Mouse (Mus musculus) neural tube, embryonic 15.5 days (tissue): ENCODE results near the gene Impdh2. TPM values are rescaled to one million over a fixed set of nuclear protein-coding genes. Genes with fewer than 3 reads are reported as not detected.

ENCODE experiments used
- ATAC-seq: fragments of 200-750 bp; cut with Nextera tagmentation; 2 replicates; pipeline ENCODE4 v1.8.0; 2017; ENCODE audit warnings: mild to moderate bottlenecking, moderate TSS enrichment, moderate library complexity; ENCODE audit not compliant: low FRiP score
- H3K27ac ChIP-seq: fragments of 300-500 bp; sonication (generic); replicated peaks from 2 replicates; pipeline ENCODE4 v1.5.1; 2015; ENCODE audit warnings: mild to moderate bottlenecking, inconsistent platforms
- H3K27me3 ChIP-seq: fragments of 300-500 bp; sonication (generic); replicated peaks from 2 replicates; pipeline ENCODE4 v1.6.1; 2015; ENCODE audit warnings: inconsistent platforms
- H3K36me3 ChIP-seq: fragments of 300-500 bp; sonication (generic); 2 replicates; pipeline ENCODE4 v1.6.1; 2015; ENCODE audit warnings: inconsistent platforms
- H3K4me1 ChIP-seq: fragments of 300-500 bp; sonication (generic); 2 replicates; pipeline ENCODE4 v1.6.1; 2015; ENCODE audit warnings: inconsistent platforms
- H3K4me2 ChIP-seq: fragments of 300-500 bp; sonication (generic); 2 replicates; pipeline ENCODE4 v1.6.1; 2015; ENCODE audit warnings: inconsistent platforms, mild to moderate bottlenecking, moderate library complexity
- H3K4me3 ChIP-seq: fragments of 300-500 bp; sonication (generic); replicated peaks from 2 replicates; pipeline ENCODE4 v1.5.1; 2015; ENCODE audit warnings: mild to moderate bottlenecking, inconsistent platforms
- H3K9ac ChIP-seq: fragments of 300-500 bp; sonication (generic); replicated peaks from 2 replicates; pipeline ENCODE4 v1.6.1; 2015; ENCODE audit warnings: mild to moderate bottlenecking, inconsistent platforms
- H3K9me3 ChIP-seq: fragments of 300-500 bp; sonication (generic); replicated peaks from 2 replicates; pipeline ENCODE4 v1.6.1; 2016; ENCODE audit warnings: inconsistent platforms
- whole genome bisulfite sequencing: fragments of 180-500 bp; shearing (Covaris S2); methylation state at CpG from one replicate; pipeline ENCODE4 v1.1.7; 2015; ENCODE audit warnings: mixed read lengths; 5-methylcytosine and 5-hydroxymethylcytosine counted together
- polyA plus RNA-seq: library from polyadenylated mRNA; unstranded; fragments of >200 nt; fragmentation: Nextera tagmentation; extraction: Ambion mirVana; gene quantifications from 2 replicates; pipeline ENCODE4 v1.2.1, GENCODE M21; 2015

Gene Impdh2
- polyA plus RNA-seq, 1 experiment from 2014 or later: 105 TPM

- Histone ChIP-seq H3K4me3 (no peak overlapping the region), H3K4me1 (peaks cover 75% of the 10 kb centered on the region), H3K9me3 (no peaks in the 10 kb centered on the region), H3K9ac (no peak overlapping the region), H3K27ac (no peak overlapping the region), H3K4me2 (no peak overlapping the region), H3K36me3 (peaks cover 49% of the 10 kb centered on the region), H3K27me3 (no peaks in the 10 kb centered on the region)
- 94% methylated on average over 16 of the region's 16 CpGs for WGBS
- ATAC-seq: no peak
Observed at GRCm38 (mm10) chr9:108571401-108571973, 11.4 kb downstream of the Impdh2 start.

DNA sequence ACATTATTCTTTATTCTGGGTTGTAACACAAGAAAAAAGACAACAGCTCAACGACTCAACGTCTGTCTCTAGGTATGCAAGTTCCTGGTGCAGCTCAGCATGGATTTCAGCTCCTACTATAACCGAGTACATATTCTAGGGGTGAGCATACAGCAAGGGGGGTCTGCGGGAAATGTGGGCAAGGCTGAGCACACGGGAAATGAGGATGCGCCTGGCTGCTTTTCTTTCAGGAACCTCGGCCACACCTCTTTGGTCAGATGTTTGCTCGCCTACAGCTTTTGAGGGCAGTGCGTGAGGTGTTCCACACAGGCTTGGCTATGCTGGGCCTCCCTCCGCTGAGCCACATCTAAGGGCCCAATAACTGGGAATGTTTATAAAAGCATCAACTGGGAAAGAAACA, 12.2 kb downstream of the Impdh2 start:
- H3K36me3 ChIP-seq: peaks cover 49% of the 10 kb centered on the region
- 88% methylated on average over 10 of the region's 10 CpGs for WGBS
- no peak overlapping the region for H3K27ac ChIP-seq
- H3K9me3 ChIP-seq: no peaks in the 10 kb centered on the region
- H3K4me1 ChIP-seq: peaks cover 83% of the 10 kb centered on the region
- H3K4me2 ChIP-seq: no peak overlapping the region
- H3K27me3 ChIP-seq: no peaks in the 10 kb centered on the region
- H3K9ac ChIP-seq: no peak overlapping the region
- ATAC-seq: no peak
- H3K4me3 ChIP-seq: no peak overlapping the region

DNA sequence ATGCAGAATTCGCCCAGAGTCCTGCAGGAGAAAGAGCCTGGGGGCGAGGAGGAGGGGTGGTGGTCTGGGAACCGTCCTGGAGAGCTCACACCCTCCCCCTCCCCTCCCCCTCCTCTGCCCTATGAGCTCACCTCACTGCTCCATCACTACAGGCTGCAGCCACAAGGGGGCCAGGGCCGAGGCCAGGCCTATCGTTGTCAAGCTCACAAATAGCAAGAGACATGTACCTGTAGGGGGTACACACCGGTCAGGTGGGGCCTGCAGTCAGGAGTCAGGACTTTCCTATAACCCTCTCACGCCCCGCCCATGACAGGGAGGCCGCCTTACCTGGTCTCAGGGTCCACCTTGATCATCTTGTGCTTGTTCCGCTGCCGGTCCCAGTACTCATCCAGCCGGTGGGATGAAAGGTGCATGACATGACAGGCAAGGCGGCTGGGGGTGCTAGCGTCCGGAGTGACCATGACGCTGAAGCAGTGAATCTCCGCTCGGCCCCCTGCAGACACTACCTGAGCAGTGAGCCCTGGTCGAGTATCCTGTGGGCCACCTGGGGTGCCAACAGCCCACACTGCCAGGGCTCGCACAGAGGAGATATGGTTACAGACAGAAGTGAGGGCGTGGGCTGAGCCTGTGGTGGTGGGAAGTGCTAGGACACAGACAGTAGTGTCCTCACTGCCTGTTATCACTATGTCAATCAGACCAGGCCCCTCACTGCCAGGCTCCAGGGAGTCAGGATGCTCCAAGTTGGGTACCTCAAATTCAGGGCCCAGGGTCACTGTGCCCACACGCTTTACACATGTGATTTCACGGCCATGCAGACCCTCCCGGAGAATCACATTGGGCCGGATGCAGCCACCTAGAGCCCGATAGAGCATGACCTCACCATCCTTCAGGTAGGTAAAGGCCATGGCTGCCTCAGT, 13.9 kb downstream of the Impdh2 start:
- H3K4me3 ChIP-seq: no peak overlapping the region
- H3K4me2 ChIP-seq: peak overlapping the region; percentile 22; the same call in 1 of the 2 replicates
- peaks cover 77% of the 10 kb centered on the region for H3K4me1 ChIP-seq
- H3K36me3 ChIP-seq: peaks cover 49% of the 10 kb centered on the region
- 55% methylated on average over 26 of the region's 26 CpGs for WGBS
- H3K27me3 ChIP-seq: no peaks in the 10 kb centered on the region
- no peak overlapping the region; the same call in 1 of the 2 replicates for H3K9ac ChIP-seq
- H3K9me3 ChIP-seq: no peaks in the 10 kb centered on the region
- no peak for ATAC-seq
- H3K27ac ChIP-seq: no peak overlapping the region

GRCm38 (mm10) chr9:108574921-108575320, 14.8 kb downstream of the Impdh2 start:
- no peak for ATAC-seq
- peaks cover 79% of the 10 kb centered on the region for H3K4me1 ChIP-seq
- H3K27me3 ChIP-seq: no peaks in the 10 kb centered on the region
- no peak overlapping the region for H3K4me3 ChIP-seq
- H3K4me2 ChIP-seq: peak overlapping the region; percentile 67
- 0 out of 2 replicates have a peak overlapping the region, but pooled peaks have one; percentile 14 for H3K9ac ChIP-seq
- WGBS: 80% methylated on average over 12 of the region's 12 CpGs
- H3K9me3 ChIP-seq: no peaks in the 10 kb centered on the region
- no peak overlapping the region for H3K27ac ChIP-seq
- H3K36me3 ChIP-seq: peaks cover 49% of the 10 kb centered on the region

DNA sequence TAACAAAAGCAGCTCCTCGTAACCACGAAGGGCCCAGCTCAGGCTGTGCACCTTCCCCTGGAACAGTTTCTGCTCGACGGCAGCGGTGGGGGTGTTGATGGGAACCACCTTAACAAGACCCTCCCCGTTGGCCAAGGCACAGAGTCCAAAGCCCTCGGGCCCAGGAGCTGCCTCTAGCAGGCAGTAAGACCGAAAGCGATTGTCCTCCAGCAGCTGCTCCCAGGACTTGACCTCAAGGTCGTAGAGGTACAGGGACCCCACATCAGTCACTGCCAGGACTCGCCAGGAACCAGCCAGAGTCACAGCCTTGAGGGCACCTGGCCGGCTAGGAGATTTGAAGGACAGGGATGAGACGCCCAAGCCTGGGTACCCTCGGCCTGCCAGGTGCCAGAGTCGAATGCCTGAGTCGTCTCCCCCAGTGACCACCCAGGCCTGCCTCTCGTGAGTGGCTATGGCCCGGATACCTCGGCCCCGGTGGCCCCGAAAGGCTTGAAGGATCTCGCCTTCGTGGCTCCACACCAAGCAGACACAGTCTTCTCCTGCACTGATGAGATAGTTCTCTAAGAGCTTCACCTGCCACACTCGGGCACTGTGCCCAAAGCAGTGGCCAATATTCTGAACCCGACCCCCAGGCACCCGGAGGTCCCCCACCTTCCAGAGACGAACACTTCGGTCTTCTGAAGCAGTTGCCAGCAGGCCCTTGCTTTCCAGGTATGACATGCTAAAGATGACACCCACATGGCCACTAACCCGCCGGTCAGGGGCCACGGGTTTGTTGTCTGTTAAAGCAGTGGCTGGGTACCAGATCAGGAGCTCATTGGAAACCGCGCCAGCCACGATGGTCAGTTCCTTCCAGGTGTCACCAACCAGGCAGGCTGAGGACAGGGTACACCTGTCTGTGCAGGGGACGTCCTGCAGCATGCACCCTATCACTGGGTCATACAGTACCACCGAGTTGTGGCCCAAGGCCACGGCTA, 15.5 kb downstream of the Impdh2 start:
- no peak overlapping the region for H3K27ac ChIP-seq
- no peaks in the 10 kb centered on the region for H3K27me3 ChIP-seq
- H3K9ac ChIP-seq: peak overlapping the region; percentile 14; the same call in 1 of the 2 replicates
- no peak overlapping the region; the same call in 1 of the 2 replicates for H3K4me3 ChIP-seq
- WGBS: 86% methylated on average over 37 of the region's 37 CpGs
- H3K4me1 ChIP-seq: peaks cover 73% of the 10 kb centered on the region
- no peak for ATAC-seq
- no peaks in the 10 kb centered on the region for H3K9me3 ChIP-seq
- H3K36me3 ChIP-seq: peaks cover 51% of the 10 kb centered on the region
- H3K4me2 ChIP-seq: peak overlapping the region; percentile 67

GRCm38 (mm10) chr9:108577025-108577424, 16.9 kb downstream of the Impdh2 start:
- no peaks in the 10 kb centered on the region for H3K9me3 ChIP-seq
- H3K27me3 ChIP-seq: no peaks in the 10 kb centered on the region
- peak overlapping the region; percentile 73 for H3K4me3 ChIP-seq
- peaks cover 47% of the 10 kb centered on the region for H3K36me3 ChIP-seq
- peak overlapping the region; percentile 67 for H3K4me2 ChIP-seq
- ATAC-seq: no peak
- peak overlapping the region; percentile 82 for H3K9ac ChIP-seq
- H3K27ac ChIP-seq: 0 out of 2 replicates have a peak overlapping the region, but pooled peaks have one; percentile 97
- peaks cover 68% of the 10 kb centered on the region for H3K4me1 ChIP-seq
- WGBS: 57% methylated on average over 6 of the region's 6 CpGs

- no peaks in the 10 kb centered on the region for H3K9me3 ChIP-seq
- peak overlapping the region; percentile 73 for H3K4me3 ChIP-seq
- under 1% methylated on average over 24 of the region's 24 CpGs for WGBS
- peak overlapping the region; percentile 97 for H3K27ac ChIP-seq
- peak overlapping the region; percentile 82 for H3K9ac ChIP-seq
- peaks cover 62% of the 10 kb centered on the region for H3K4me1 ChIP-seq
- no peaks in the 10 kb centered on the region for H3K27me3 ChIP-seq
- H3K4me2 ChIP-seq: peak overlapping the region; percentile 67
- peak; percentile 37 for ATAC-seq
- H3K36me3 ChIP-seq: peaks cover 45% of the 10 kb centered on the region
Observed at GRCm38 (mm10) chr9:108577934-108578544, 18.0 kb downstream of the Impdh2 start.

DNA sequence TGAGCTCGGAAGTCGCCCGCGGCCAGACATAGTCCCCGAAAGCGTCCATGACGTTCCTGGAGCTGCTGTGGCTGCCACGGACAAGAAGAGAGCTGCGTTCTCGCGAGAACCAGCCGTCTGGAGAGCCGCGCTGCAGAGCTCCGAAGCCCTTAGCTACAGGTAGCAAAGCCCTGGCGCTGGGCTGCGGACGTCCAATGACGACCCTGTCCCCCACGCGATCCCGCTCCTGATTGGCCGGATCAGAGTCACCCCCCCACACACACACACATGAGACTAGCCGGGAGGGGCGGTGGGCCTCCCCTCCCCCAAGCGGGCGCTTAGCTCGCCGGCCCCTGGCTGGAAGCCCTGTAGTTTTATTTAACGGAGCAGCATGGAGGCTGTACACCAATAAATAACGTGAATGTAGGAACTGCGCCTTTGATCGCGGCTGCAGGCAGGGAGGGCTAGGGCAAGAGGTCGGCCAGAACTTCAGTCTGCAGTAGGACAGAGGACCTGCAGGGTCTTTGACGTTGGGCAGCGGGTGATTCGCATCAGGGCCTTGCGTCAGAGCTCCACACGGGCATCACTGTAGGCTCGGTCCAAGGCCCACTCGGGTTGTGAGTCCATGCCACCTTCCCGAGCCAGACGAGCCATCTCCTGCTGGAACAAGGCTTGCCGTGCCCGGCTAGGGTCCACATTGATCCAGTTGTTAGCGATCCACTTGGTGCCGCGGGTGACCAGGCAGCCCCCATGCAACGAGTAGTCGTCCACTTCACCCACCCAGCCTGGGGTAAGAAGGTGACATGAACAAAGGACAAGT, 18.7 kb downstream of the Impdh2 start, which contains the start of gene Wdr6:
Wdr6 (minus strand) TSS at position 195 of the 799 bp plus-strand sequence.
- Histone ChIP-seq H3K4me1 (peaks cover 55% of the 10 kb centered on the region), H3K4me2 (peak within 1 kb of the TSS; percentile 67), H3K4me3 (peak within 1 kb of the TSS; percentile 73), H3K27ac (peak within 1 kb of the TSS; percentile 97), H3K27me3 (no peaks in the 10 kb centered on the region), H3K9ac (peak within 1 kb of the TSS; percentile 82), H3K9me3 (no peaks in the 10 kb centered on the region), H3K36me3 (peaks cover 38% of the 10 kb centered on the region)
- ATAC-seq: peak; percentile 97
- WGBS: 3% methylated on average over 51 of the region's 51 CpGs

DNA sequence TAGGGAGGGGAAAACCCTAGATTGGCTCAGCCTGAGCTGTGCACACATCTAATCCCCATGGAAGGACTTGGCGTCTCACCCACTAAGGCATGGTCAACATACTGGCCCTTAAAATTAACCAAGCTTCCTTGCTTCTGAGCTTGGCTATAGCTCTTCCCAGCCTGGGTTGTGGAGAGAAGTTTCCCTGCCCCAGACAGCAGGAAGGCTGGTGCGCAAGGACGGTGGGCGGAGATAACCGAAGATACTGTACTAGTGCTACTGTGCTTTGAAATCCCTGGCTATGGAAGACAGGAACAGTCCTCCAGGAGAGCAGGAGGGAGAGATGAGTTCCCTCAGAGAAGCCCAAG, 19.2 kb downstream of the Impdh2 start:
- Histone ChIP-seq H3K4me2 (peak overlapping the region; percentile 67), H3K36me3 (peaks cover 32% of the 10 kb centered on the region), H3K9me3 (no peaks in the 10 kb centered on the region), H3K9ac (peak overlapping the region; percentile 54), H3K27me3 (no peaks in the 10 kb centered on the region), H3K27ac (peak overlapping the region; percentile 97), H3K4me3 (peak overlapping the region; percentile 73), H3K4me1 (peaks cover 49% of the 10 kb centered on the region)
- 64% methylated on average over 5 of the region's 5 CpGs for WGBS
- ATAC-seq: no peak

DNA sequence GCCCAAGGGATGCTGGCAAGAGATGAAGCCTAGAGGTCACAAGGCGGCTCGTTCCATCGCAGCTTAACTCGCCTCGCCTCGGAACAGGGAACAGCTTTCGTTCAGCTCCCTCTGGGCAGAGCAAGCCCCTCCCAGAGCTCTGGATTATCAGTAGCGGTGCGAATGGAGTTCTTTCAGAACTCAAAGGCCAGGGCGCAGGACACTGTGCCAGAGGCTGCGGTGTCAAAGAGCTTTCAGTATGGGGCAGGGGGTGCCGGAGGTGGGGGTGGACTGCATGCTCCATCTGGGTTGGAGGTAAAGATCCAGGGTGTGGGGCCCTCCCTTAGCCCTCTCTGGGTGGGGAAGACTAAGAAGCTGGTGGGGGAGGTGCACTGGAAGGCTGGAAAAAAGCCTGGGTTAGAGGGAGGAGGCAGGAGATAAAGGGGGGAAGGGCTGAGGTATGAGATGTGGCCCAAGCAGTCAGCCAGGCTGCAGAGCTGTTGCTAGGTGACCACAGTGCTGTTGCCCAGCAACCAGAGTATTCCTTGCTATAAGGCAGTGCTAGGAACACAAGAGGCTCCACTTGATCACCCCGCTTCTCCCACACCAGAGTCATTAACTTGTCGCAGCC, 27.6 kb downstream of the Impdh2 start:
- Histone ChIP-seq H3K4me3 (peak overlapping the region; percentile 23; the same call in 1 of the 2 replicates), H3K36me3 (0 out of 2 replicates have a peak, but pooled peaks cover 2% of the 10 kb centered on the region), H3K9ac (peak overlapping the region; percentile 31; the same call in 1 of the 2 replicates), H3K27me3 (no peaks in the 10 kb centered on the region), H3K4me2 (peak overlapping the region; percentile 58), H3K4me1 (peaks cover 38% of the 10 kb centered on the region), H3K9me3 (no peaks in the 10 kb centered on the region), H3K27ac (peak overlapping the region; percentile 97)
- 2% methylated on average over 14 of the region's 14 CpGs for WGBS
- ATAC-seq: peak; percentile 98
